Mouse (Mus musculus): Measurements from ENCODE around the gene Slc13a3.

Gene Slc13a3

GRCm38 (mm10) chr2:165475850-165476249 is 2.8 kb upstream of the Slc13a3 start:
- DNase-seq = no peak

- no peak for DNase-seq
These were observed 2.4 kb upstream of the Slc13a3 start for GRCm38 (mm10) chr2:165475412-165475811.

- no peak for DNase-seq
These were observed 1.1 kb downstream of the Slc13a3 start for GRCm38 (mm10) chr2:165471943-165472342.

GRCm38 (mm10) chr2:165470167-165470566 is 2.9 kb downstream of the Slc13a3 start:
- DNase-seq = peak; percentile 46

GRCm38 (mm10) chr2:165467824-165468452 is 5.1 kb downstream of the Slc13a3 start:
- peak; percentile 15 for DNase-seq

- DNase-seq = peak; percentile 32
These were observed 13.4 kb downstream of the Slc13a3 start for GRCm38 (mm10) chr2:165459663-165460062.

- no peak for DNase-seq
These were observed 14.8 kb downstream of the Slc13a3 start for GRCm38 (mm10) chr2:165458189-165458588.

- DNase-seq = peak; percentile 63
These were observed 16.3 kb downstream of the Slc13a3 start for GRCm38 (mm10) chr2:165456710-165457109.

GRCm38 (mm10) chr2:165452730-165453693 is 20.0 kb downstream of the Slc13a3 start:
- DNase-seq = no peak

- DNase-seq = no peak
These were observed 24.6 kb downstream of the Slc13a3 start for GRCm38 (mm10) chr2:165448475-165448874.

- DNase-seq = no peak
These were observed 28.2 kb downstream of the Slc13a3 start for GRCm38 (mm10) chr2:165444861-165445260.

- no peak for DNase-seq
These were observed 30.0 kb downstream of the Slc13a3 start for GRCm38 (mm10) chr2:165442981-165443380.

- no peak for DNase-seq
These were observed 31.4 kb downstream of the Slc13a3 start for GRCm38 (mm10) chr2:165441613-165442012.

GRCm38 (mm10) chr2:165439613-165440012 is 33.4 kb downstream of the Slc13a3 start:
- DNase-seq = no peak

GRCm38 (mm10) chr2:165438881-165439280 is 34.1 kb downstream of the Slc13a3 start:
- DNase-seq = no peak

GRCm38 (mm10) chr2:165428694-165429093 is 44.3 kb downstream of the Slc13a3 start:
- peak; percentile 29 for DNase-seq

- no peak for DNase-seq
These were observed 52.8 kb downstream of the Slc13a3 start for GRCm38 (mm10) chr2:165420195-165420594.

GRCm38 (mm10) chr2:165419670-165420111 is 53.3 kb downstream of the Slc13a3 start:
- no peak for DNase-seq

- DNase-seq = no peak
These were observed 54.5 kb downstream of the Slc13a3 start for GRCm38 (mm10) chr2:165418577-165418976.

GRCm38 (mm10) chr2:165417291-165417690 is 55.7 kb downstream of the Slc13a3 start:
- no peak for DNase-seq

GRCm38 (mm10) chr2:165415795-165416194 is 57.2 kb downstream of the Slc13a3 start:
- peak; percentile 70 for DNase-seq

GRCm38 (mm10) chr2:165415141-165415721 is 57.8 kb downstream of the Slc13a3 start:
- DNase-seq = peak; percentile 53

- DNase-seq = no peak
These were observed 58.7 kb downstream of the Slc13a3 start for GRCm38 (mm10) chr2:165414321-165414720.

Data from embryo, embryonic 11 days (tissue).